Mouse (Mus musculus) intestine, embryonic 14.5 days (tissue): ENCODE data around the gene Plcb4. TPM values are rescaled to one million over a fixed set of nuclear protein-coding genes. Genes with fewer than 3 reads are reported as not detected.

Experiments
- ATAC-seq: fragments of 200-750 bp; cut with Nextera tagmentation; replicated peaks from 2 replicates; pipeline ENCODE4 v1.8.0; 2017; ENCODE audit warnings: low read depth, moderate number of reproducible peaks, moderate TSS enrichment, moderate library complexity; ENCODE audit not compliant: low FRiP score, low TSS enrichment
- DNase-seq: peaks from one replicate; pipeline ENCODE4 v3.0.0-alpha.2; 2018; ENCODE audit warnings: low spot score
- H3K27ac ChIP-seq: fragments of 300-500 bp; sonication (generic); 2 replicates; pipeline ENCODE4 v1.5.1; 2014; ENCODE audit warnings: low read depth, mild to moderate bottlenecking, control low read depth
- H3K27me3 ChIP-seq: fragments of 300-500 bp; sonication (generic); replicated peaks from 2 replicates; pipeline ENCODE4 v1.6.1; 2014; ENCODE audit warnings: low read length, control low read depth; ENCODE audit not compliant: control insufficient read depth, insufficient read depth
- H3K36me3 ChIP-seq: fragments of 300-500 bp; sonication (generic); 2 replicates; pipeline ENCODE4 v1.6.1; 2014; ENCODE audit warnings: low read length, control low read depth; ENCODE audit not compliant: control insufficient read depth, insufficient read depth
- H3K4me1 ChIP-seq: fragments of 300-500 bp; sonication (generic); replicated peaks from 2 replicates; pipeline ENCODE4 v1.6.1; 2014; ENCODE audit warnings: low read length, control low read depth, mixed read lengths; ENCODE audit not compliant: control insufficient read depth, insufficient read depth
- H3K4me2 ChIP-seq: fragments of 300-500 bp; sonication (generic); 2 replicates; pipeline ENCODE4 v1.6.1; 2014; ENCODE audit warnings: low read length
- H3K4me3 ChIP-seq: fragments of 300-500 bp; sonication (generic); 2 replicates; pipeline ENCODE4 v1.5.1; 2014; ENCODE audit warnings: low read depth, low read length, control low read depth, mixed read lengths
- H3K9ac ChIP-seq: fragments of 300-500 bp; sonication (generic); 2 replicates; pipeline ENCODE4 v1.6.1; 2014; ENCODE audit warnings: mild to moderate bottlenecking, low read length
- H3K9me3 ChIP-seq: fragments of 300-500 bp; sonication (generic); 2 replicates; pipeline ENCODE4 v1.6.1; 2016; ENCODE audit warnings: low read length, control low read depth; ENCODE audit not compliant: control insufficient read depth
- WGBS: fragments of 180-500 bp; shearing (Covaris S2); extraction: QIAGEN DNeasy Blood & Tissue Kit; methylation state at CpG from one replicate; pipeline ENCODE4 v1.1.7; 2014; 5-methylcytosine and 5-hydroxymethylcytosine counted together
- polyA plus RNA-seq: library from polyadenylated mRNA; unstranded; fragments of >200 nt; fragmentation: Nextera tagmentation; extraction: Ambion mirVana; gene quantifications from 2 replicates; pipeline ENCODE4 v1.2.1, GENCODE M21; 2014

The Plcb4 gene
- polyA plus RNA-seq, 1 experiment from 2014 or later, result 19.4 TPM

- H3K9me3 ChIP-seq, result no peaks in the 10 kb centered on the region
- no peak within 1 kb of the TSS for H3K27ac ChIP-seq
- peaks cover 15% of the 10 kb centered on the region for H3K27me3 ChIP-seq
- DNase-seq (no peak), ATAC-seq (no peak)
- H3K4me3 ChIP-seq, result peak within 1 kb of the TSS; percentile 10; the same call in 1 of the 2 replicates
- H3K4me2 ChIP-seq, result peak within 1 kb of the TSS; percentile 41
- H3K4me1 ChIP-seq, result peaks cover 4% of the 10 kb centered on the region; the same call in 1 of the 2 replicates
- 9% methylated on average over 8 of the region's 8 CpGs for WGBS
- H3K9ac ChIP-seq, result no peak within 1 kb of the TSS
- no peaks in the 10 kb centered on the region for H3K36me3 ChIP-seq
Observed at GRCm38 (mm10) chr2:136051688-136052289, 393.0 kb downstream of the Plcb4 start, which contains the start of gene Lamp5. TSS of gene Lamp5 (plus strand) at chr2:136052239.

DNA sequence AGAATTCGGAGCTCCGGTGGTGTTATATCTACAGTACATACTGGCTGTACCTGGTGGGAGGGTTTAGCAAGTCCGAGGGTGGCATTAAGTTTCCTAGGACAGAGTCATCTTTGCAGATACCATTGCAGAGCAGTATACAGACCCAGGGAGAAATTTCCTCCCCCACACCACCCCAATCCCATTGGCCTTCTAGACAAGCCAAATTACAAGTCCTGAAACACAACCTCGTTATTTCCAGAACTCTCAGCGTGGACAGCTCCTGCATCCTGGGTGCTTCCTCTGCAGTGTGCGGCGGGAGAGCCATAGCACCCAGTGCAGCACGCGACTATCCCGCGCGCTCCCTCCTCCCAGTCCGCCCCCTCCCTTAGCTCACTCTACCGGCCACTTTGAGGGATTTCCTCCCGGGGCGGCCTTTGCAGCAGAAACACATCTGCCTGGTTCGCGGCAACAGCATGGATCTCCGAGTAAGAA is 399.1 kb downstream of the Plcb4 start:
- H3K4me3 ChIP-seq, result peak overlapping the region; percentile 6; the same call in 1 of the 2 replicates
- no peaks in the 10 kb centered on the region for H3K36me3 ChIP-seq
- no peak overlapping the region for H3K27ac ChIP-seq
- DNase-seq (peak; percentile 55), ATAC-seq (no peak; the same call in 1 of the 2 replicates)
- no peaks in the 10 kb centered on the region for H3K4me1 ChIP-seq
- peak overlapping the region; percentile 32; the same call in 1 of the 2 replicates for H3K4me2 ChIP-seq
- H3K9ac ChIP-seq, result no peak overlapping the region
- no peaks in the 10 kb centered on the region for H3K9me3 ChIP-seq
- peaks cover 50% of the 10 kb centered on the region for H3K27me3 ChIP-seq
- WGBS, result 6% methylated on average over 19 of the region's 19 CpGs

GRCm38 (mm10) chr2:136058398-136058797 is 399.6 kb downstream of the Plcb4 start:
- no peak overlapping the region for H3K27ac ChIP-seq
- DNase-seq (no peak), ATAC-seq (0 out of 2 replicates have a peak, but pooled peaks have one; percentile 40)
- 9% methylated on average over 7 of the region's 7 CpGs for WGBS
- peaks cover 50% of the 10 kb centered on the region for H3K27me3 ChIP-seq
- H3K9ac ChIP-seq, result no peak overlapping the region
- H3K4me2 ChIP-seq, result peak overlapping the region; percentile 32; the same call in 1 of the 2 replicates
- no peaks in the 10 kb centered on the region for H3K4me1 ChIP-seq
- no peaks in the 10 kb centered on the region for H3K36me3 ChIP-seq
- H3K4me3 ChIP-seq, result 0 out of 2 replicates have a peak overlapping the region, but pooled peaks have one; percentile 6
- H3K9me3 ChIP-seq, result no peaks in the 10 kb centered on the region

DNA sequence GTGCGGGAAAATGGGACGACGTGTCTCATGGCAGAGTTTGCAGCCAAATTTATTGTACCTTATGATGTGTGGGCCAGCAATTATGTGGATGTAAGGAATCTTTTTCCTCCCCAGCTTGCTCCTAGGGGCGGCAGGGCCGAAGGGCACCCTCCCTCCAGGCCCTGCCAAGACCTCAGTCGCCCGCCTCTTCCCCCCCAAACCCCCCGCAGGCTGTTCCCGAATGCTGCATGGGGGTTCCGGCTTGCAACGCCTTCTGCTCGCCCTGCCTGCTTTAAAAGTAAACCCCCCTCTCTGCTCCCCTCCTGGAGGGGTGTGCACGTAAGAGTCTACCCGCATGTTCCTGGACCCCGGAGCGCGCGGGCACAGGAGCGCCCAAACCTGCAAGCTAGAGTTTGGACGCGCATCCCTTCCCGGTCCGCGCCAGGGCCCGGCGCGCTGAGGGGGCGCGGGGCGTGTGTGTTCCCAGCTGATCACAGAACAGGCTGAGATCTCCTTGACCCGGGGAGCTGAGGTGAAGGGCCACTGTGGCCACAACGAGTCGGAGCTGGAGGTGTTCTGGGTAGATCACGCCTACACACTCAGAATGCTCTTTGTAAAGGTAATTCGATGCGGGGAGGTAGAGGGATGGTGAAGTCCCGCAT is 400.3 kb downstream of the Plcb4 start:
- Histone ChIP-seq H3K27me3 (peaks cover 50% of the 10 kb centered on the region), H3K4me3 (no peak overlapping the region; the same call in 1 of the 2 replicates), H3K4me1 (no peaks in the 10 kb centered on the region), H3K4me2 (peak overlapping the region; percentile 40), H3K9me3 (no peaks in the 10 kb centered on the region), H3K36me3 (no peaks in the 10 kb centered on the region), H3K27ac (no peak overlapping the region), H3K9ac (no peak overlapping the region)
- WGBS, result 2% methylated on average over 37 of the region's 37 CpGs
- ATAC-seq (no peak), DNase-seq (no peak)
